Mouse (Mus musculus): Measurements from ENCODE around the gene Nudt11.
"Not testable (repeated sequence)": the region's sequence is repeated elsewhere in the genome, so short reads cannot be mapped to it uniquely, and the experiment has no call there.

The Nudt11 gene

GRCm38 (mm10) chrX:6047066-6047935 is at the start of gene Nudt11:
TSS of gene Nudt11 (plus strand) at chrX:6047453.
- not testable (repeated sequence) for DNase-seq

DNA sequence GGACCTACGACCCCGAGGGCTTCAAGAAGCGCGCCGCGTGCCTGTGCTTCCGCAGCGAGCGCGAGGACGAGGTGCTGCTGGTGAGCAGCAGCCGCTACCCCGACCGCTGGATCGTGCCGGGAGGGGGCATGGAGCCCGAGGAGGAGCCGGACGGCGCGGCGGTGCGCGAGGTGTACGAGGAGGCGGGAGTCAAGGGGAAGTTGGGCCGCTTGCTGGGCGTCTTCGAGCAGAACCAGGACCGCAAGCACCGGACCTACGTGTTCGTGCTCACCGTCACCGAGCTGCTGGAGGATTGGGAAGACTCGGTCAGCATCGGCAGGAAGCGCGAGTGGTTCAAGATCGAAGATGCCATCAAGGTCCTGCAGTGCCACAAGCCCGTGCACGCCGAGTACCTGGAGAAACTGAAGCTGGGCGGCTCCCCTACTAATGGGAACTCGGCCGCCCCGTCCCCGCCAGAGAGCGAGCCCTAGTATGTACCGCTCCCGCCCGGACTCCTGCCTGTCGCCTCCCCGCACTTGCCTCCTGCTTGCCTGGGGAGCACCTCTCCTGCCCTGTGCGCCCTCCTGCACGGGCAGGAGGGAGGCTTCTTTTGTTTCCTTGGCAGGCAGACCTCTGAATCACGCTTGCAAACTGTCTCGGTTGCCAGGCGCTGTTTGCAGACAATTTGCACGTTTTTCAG is 822 bp downstream of the Nudt11 start:
- not testable (repeated sequence) for DNase-seq

DNA sequence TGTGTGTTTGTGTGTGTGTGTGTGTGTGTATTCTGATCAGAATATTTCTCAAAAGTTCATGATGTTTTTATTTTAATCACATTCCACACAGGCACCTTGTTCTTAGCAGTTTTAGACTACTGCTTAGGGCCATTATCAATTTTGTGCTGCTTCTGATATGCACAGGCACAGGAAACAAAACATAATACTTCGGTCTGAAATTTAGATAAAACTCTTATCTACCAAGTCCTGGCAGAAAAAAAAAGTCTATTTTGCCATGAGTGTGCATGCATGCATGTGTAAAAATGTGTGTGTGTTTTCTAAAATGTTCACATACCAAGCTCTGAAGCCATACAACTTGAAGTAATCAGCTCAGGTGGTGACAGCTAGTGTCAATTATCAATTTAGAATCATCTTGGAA is 14.3 kb downstream of the Nudt11 start:
- no peak for DNase-seq

GRCm38 (mm10) chrX:6082954-6083680 is 35.9 kb downstream of the Nudt11 start, which contains the start of gene AU022751:
TSS of gene AU022751 (minus strand) at chrX:6083419.
- DNase-seq: no peak

DNA sequence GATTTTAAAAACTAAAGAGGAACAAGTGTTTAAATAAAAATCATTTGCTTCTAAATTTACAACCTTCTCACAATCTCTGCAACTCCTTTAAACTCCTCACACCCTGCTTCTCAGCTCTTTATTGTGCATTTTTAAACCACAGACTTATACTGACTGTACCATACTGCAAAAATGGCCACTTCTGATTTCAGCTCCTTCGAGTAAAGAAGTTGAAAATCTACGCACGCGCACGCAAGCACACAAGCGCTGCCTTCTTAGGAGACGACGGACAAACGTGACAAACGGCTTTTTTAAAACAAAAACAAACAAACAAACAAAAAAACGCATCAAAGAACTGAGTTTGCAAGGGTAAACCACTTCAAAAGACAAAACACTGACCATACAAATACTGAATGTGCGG is 44.3 kb downstream of the Nudt11 start:
- peak; percentile 10 for DNase-seq

DNA sequence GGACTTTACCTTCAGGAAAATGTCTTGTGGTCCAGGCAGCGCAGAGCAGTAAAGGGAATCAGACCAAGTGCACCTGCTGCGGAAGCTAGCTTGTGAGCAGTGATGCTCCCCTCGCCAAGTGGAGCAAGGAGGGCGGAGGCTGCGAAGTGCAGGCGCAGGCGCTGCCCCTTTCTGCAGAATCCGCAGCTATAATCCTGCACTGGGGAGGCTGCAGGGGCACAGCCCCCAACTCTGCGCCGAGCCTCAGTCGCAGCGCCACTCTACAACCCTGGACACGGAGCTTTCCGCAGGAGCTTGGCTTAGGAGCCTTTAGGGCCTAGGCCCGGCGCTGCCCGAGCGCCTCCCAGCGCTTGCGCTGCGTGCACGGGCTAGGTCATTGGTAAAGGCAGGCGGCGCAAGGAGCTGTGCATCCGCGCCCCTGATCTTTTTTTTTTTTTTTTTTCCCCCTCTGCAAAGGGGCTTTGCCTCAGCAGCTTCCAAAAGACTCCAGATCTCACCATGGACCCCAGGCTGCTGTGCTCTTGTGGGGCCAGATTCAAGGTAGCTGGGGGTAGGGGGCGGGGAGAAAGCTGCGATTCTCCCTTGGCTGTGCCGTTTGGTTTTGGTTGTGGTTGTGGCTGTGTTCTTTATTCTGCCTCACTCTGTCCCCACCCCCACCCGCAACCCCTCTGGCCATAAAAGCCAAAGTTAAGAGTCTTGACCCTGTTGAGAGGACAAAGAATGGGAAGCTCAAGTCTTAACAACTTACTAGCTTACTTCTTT is 44.9 kb downstream of the Nudt11 start:
- DNase-seq: peak; percentile 81

Data from embryo, embryonic 11 days (tissue).